Mouse (Mus musculus): ENCODE data around the gene Zbtb16.
A peak's percentile ranks its signal among the peaks of the same experiment; 100 is the strongest.

Zbtb16 gene

DNA sequence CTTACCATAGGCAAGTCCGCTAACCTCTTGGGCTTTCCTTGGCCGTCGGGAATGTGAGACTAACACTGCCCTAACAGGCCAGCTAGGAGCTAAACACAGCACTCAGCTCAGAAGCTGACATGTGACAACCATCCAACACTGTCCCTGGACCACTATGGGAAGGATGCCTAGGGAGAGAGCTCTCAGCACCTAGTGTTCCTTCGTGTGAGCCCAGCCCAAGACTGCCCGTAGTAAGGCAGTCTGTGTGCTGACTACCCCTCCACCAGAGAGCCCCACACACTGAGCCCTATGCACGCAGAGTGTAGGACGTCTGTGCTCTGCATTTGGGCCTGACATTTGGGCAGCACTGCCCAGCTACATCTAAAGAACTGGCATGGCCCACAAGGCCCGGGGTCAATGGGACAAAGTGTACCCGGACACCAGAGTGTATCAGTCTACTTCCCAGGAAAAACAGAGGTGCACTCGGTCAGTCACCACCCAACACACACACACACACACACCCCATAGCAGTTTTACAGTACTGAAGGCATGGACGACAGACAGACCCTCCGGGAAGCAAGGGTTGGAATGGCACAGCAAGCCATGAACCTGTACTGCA, 11.4 kb downstream of the Zbtb16 start:
- DNase-seq = no peak

DNA sequence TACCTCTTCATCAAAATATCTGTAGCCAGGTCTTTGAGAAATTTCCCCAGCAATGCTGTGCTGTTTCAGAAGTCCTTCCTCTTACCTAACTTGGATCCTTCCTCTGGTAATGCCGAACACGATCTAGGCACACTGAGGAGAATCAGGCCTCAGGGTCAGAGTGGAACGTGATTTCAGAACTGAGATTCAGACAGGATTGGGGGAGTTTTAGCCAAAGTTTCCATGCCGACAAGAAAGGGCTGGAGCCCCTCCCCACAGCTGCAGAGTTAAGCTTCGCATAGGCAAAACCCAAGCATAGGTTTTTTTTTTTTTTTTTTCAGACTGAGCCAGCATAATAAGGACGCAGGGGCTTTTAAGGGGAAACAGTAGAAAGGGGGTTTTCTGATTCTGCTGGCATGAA, 12.2 kb downstream of the Zbtb16 start:
- DNase-seq = no peak

DNA sequence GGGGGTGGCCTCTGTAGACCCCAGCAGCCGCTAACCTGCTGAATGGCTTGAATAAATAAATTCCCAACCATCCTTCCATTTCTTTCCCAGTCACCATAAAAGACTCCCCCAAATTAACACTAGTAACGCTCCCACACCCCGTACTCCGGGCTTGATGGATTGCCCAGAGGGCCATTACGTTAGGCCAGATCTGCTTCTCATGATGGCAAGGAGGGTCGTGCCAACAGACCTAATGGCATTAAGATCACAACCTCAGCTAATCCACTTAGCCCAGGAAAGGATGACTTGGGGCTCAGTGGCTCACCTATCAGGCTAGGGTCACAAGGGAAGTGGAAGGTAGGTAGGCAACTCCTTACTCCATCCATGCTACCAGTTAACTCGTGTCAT, 12.7 kb downstream of the Zbtb16 start:
- no peak for DNase-seq

DNA sequence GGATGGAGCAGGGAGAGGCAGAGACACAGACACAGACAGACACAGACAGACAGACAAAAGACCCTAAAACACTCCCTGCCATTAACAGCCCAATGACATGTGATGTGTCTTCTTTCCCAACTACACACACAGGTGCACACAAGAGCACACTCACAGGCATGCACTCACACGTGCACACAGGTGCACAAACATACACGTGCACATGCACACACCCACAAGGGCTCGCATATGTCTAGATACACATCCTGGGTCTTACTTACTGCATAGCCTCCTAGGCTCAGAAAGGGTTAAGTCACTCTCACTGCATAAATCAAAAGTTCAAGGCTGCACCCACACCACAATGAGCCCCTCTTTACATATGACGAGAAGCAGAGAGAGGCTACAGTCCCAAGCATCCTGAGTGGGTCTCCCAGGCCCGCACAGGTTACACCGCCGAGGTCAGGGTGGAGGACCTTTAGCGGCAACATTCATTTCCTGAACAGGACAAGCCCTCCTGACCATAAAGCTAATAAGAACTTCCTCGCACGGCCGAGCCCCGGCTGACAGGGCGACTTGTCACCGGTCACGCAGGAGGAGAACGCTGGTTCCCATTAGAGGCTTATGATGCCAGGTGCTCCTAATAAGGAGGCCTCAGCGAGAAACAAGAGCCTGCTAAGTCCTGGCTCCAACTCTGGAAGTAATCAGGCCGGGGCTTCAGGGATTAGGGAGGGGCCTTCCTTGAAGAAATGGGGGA, 13.3 kb downstream of the Zbtb16 start:
- no peak for DNase-seq

DNA sequence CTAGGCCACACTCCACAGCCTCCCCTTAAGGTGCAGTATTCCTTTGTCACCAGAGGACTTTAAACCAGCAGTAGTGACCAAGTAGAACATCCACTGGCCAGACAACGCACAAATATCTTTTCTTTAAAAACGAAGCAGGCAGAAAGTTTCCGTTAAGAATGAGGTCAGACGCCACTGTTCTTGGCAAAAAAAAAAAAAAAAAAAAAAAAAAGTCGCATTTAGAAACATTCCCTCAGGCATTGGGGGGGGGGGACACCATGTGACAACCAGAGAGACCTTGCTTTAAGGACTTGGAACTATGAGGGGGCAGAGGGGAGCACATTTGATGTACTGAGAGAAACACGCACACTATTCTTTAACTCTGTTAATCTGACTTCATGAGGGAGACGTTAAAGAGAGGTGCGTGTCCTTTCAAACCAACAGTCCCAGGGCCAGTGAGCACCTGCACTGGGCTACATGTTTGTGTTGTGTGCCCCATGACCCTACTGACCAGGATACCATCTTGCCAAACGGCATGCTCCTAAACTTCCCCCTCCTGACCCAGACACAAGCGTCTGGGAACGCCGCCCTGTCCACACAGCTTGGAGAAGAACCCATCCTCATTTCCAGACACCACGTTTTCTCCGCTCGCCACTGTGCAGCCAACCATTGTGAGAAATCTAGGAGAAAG, 14.0 kb downstream of the Zbtb16 start:
- no peak for DNase-seq

DNA sequence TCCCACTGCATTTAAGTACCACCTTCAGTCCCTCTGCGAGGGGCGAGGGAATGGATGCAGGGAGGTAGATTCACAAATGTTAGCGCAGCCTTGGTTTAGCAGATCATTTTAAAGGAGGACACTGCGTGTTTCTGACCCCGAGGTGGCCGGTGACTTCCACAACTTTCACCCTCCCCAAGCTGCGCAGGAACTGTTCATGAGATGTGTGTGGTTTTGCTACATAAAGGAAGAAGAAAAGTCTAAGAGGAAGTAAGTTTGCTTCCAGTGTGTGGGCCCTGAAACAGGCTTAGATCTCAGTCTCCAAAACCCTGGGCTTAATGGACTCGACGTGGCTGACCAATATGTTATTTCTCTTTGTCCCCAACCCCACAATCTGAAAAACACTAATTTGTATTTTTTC, 14.6 kb downstream of the Zbtb16 start:
- DNase-seq = no peak

DNA sequence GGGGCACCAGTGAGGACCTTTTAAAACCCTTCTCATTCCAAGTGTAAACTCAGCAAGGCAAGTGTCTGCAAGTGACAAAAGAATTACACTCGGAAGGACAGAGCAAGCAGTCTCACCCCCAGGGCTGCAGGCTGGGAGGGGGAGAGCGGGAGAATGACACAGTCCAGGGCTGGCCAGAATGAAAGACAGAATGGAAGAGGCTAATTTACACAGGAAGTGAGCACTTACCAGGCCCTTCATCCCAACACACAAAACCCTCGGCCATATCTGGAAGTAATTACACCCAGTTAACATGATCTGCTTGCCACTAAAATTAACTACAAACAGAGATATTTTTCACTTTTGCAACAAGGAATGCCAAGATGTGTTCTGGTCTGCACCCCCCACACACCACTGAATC, 15.2 kb downstream of the Zbtb16 start:
- no peak for DNase-seq

DNA sequence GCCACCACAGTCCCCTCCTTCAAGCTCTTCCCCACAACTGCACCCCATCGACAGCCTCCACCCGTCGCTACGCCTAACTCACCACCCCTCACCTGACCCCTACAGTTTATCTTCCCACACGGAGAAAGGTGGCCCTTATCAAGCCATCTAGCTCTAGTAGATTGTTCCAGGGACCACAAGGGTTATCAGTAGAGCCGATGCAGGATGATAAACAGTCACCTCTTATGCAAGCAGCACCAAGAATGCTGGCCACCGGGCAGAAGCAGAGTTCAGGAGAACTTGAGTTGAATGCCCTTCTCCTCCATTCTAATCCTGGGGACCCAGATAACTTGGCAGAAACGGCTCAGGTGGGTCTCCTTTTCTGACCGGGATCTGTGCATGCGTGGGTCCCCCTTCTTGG, 16.3 kb downstream of the Zbtb16 start:
- DNase-seq = no peak

DNA sequence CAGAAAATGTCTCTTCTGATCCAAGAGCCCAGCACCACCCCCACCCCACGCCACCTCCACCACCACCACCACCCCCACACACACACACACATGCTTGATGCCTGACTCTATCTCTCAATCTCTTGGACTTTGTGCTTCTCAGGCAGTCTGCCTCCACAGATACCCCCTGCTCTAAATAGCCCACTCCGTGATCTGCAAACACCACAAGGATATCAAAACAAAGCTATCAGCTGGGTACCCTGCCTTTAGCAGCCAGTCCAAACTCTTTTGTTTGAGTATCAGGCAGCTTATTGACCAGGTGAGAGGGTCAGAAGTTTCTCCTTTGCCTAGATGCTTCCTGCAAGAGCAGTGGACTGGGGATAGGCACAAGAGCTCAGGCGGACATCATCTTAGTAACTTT, 16.9 kb downstream of the Zbtb16 start:
- DNase-seq = no peak

DNA sequence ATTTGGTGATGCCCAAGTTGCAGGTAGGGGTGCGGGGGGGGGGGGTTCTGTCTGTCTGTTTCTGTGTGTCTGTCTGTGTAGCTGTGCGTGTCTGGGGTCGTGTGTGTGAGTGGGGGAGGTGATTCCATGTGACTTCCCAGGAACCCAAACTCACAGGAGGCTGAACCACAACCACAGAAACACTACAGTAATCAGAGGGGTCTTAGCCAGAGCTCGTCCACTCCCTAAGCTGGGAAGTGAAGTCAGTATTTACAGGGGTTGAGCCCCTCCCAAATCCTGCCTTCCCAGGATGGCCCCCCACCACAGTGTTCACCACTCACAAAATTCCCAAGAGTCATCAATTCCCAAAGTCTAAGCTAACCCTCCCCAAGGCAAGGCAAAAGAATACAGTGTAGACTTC, 18.1 kb downstream of the Zbtb16 start:
- no peak for DNase-seq

DNA sequence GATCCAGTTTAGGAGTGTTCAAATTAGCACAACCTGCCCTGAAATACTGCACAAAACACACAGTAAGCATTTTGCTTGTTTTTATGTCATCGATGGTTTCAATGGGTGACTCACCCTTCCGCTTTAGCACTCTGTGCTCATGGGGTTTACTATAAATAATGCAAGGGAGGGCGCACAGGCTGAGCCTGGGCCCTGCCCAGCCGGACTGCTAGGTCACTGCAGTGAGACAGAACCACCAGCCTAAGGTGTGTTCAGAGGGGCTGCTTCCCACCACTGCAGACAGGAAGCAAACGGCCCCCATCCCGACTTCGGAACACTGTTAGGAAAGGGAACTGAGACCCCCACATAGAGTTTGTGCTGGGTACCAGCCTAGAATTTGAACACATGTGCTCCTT, 18.6 kb downstream of the Zbtb16 start:
- DNase-seq = peak; percentile 67

DNA sequence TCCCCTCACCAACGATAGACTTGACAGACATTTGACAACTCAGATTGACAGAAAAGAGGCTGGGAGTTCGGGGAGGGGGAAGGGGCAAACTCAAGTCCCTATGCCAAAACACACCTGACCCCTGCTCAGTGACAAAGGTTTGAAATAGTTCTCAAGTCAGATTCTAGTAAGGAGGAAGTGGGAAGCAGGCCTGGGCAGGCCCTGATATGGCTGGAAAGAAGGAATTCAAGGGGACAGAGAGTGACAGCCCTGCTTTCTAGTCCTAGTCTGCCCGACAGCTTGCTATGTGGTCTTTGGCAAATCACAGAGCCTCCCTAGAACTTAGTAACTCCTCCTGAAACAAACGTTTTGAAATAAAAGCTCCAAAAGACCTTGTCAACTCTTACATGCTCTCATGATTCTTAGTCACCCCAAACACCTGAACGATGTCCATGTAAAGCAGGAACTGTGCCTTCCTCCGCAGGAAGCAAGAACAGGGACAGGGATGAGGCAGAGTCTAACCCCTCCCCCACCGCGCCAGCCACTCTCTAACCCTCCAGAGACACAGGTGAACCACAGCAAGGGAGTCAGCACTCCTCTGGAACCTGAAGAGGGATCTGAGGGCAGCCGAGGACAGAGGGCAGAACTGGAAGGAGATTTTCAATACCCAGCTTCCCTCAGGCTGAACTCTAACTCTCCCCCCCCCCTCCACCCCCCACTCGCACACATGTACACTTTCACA, 19.2 kb downstream of the Zbtb16 start:
- DNase-seq = no peak

DNA sequence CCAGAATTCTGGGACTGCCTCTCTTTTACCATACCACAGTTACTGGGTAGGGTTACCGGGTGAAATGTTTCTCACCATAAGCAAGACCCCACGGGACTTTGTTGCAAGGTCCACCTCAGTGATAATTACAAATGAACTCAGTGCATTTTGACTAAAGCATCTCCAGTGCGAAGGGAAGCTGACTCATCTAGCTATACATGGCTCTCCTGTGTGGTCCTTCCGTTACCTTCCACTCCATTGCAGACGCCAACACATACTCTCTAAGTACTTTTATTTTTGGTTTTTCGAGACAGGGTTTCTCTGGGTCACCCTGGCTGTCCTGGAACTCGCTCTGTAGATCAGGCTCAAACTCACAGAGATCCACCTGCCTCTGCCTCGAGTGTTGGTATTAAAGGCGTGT, 19.9 kb downstream of the Zbtb16 start:
- no peak for DNase-seq

DNA sequence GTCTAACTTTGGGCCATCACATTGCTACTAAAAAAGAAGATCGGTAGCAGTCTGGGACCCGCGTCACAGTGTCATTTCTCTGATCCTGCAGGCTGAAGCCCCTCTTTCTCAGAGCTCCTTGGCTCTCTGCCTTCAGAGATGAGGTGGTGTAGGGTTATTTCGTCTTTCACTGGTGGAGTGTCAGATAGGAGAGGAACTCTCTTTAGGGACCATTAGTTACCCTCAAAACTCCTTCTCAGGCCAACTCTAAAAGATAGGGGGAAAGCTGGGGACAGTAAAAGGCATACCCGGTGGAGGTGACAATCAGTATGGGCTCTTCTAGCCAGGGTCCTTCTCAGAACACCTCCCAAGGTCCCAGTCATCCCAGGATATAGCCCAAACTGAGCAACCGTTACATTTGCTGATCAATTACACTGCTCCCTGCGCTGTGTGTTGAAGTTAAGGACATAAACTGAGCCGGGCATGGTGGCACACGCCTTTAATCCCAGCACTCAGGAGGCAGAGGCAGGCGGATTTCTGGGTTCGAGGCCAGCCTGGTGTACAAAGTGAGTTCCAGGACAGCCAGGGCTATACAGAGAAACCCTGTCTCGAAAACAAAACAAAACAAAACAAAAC, 21.0 kb downstream of the Zbtb16 start:
- DNase-seq = no peak

DNA sequence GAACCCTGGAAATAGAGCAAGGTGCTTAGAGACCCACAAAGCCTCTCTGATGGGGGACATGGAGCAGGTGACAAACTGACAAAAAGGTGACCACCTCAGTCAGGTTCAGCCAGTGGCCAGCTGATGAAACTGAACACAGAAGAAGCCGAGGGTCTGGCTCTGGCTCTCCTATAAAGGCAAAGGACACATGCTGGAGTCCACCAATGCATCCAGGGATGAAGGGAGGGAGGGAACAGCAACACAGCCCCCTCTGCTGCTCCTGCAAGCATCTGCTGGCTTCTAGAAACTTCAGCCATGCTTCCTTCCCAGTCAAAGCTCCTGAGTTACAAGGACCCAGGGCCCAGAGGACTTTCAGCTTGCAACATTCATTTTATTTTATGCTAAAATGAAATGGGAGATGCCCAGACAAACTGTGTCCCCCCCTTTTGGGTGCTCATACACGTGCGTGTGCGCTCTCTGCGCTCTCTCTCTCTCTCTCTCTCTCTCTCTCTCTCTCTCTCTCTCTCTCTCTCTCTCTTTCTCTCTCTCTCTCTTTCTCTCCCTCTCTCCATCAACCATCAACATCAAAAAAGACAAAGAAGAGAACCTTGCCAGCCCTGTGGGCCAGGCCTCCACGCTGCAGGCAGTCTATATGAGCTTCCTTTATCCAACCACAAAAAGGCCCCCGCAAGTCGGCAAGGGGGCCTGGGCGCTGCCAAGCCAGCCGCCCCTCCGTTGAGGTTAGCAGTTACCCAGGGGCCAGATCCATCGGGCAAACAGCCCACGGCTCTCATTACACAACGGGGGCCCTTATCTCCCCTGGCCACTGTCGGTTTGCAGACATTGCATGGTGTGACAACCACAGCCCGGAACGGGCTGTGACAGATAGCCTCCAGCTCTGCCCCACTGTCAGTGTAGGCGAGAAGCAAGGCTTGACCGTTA, 21.8 kb downstream of the Zbtb16 start:
- no peak for DNase-seq

DNA sequence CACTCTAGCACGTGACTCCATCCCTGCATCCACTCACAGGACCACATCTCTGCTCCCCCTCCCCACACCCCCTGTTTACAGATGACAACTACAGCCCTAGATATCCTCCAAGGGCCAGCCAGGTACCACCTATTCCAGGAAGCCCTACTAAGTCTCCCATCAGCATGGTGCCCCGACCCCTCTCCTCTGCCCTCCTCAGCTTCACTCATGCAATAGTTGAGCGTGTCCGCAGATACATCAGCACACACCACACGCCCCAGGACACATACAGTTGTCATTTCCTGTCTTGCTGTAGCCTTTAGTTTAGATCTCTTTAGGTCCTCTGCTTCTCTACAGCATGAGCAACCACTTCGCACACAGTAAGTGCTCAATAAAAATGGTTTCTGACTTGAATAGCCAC, 23.7 kb downstream of the Zbtb16 start:
- no peak for DNase-seq

DNA sequence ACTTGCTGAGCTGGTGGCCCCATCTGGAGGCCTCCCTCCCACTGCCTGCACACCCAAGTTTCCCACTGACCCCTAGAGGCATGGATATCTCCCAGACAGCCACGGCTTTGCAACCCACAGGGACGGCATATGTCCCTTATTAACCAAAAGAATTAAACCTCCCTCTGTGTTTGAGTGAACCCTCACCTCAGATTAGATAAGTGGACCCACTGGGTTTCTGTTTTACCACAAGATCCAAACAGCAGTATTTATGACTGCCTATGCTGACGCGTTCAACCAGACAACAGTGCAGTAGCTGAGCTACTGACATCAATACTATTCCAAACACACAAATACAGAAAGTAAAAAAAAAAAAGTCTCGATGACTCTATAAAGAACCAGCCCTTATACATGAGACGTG, 29.4 kb downstream of the Zbtb16 start:
- no peak for DNase-seq

DNA sequence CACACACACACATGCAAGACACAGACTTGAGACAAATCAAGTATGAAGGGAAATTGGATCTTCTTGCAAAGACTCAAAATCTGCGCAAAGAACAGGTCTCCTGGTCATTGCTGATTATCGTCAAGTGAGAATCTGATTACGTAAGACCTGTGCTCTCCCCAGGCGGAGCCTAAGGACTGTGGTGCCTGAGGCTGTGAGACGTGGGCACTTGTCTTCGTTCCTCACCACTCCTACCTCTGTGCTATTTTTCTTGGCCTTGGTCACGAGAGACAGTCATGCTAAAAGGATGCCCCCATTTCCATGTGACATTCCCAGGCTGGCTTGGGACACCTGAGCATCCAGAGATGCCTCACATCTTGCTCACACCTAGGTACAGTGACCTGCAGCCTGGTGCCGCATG, 30.2 kb downstream of the Zbtb16 start:
- no peak for DNase-seq

DNA sequence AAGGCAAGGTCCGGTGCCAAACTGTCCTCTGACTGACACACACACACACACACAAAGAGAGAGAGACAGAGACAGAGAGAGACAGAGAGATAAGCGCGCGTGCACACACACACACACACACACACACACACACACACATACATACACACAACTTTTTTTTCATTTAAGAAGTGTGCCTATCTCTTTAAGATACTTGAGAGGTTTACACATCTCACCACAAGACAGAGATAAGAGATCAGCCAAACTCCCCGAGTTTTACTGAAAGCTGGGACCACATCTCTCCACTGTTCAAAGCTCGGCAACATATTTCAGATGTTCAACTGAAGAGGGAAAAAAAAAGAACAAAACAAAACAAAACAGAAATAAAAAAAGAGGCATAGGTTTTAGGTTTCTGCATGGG, 31.5 kb downstream of the Zbtb16 start:
- no peak for DNase-seq

DNA sequence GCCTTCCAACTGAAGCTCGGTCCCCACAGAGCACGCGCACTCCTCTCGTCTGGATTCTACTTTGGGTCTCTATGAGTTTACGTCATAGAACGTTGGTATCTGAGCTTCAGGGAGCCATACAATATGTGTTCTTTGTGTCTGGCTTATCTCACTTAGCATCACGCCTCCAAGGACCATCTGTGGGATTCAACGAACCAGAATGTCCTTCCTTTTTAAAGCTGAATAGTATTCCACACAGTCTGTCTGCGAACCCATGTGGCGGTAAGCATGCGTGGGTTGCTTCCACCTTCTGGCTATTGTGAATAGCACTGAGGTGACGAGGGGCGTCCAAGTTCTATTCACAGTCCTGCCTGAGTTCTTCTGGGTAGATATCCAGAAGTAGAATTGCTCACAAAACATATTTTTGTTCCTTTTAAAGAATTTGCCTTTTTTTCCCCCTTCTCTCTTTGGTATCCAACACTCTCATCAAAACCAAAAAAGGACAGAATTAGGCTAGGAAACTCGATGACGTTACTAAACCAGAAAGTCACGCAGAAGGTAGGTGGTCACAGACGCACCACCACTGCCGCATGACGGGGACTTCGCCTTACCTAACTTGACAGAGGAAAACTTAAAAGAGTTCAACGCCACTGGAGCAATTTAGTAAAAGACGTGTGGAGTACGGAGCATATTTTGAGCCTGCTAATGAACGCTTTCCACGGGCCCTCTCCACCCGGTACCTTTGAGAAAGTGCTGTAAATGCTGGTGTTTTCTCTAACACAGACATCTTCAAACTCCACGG, 32.4 kb downstream of the Zbtb16 start:
- DNase-seq = peak; percentile 91

DNA sequence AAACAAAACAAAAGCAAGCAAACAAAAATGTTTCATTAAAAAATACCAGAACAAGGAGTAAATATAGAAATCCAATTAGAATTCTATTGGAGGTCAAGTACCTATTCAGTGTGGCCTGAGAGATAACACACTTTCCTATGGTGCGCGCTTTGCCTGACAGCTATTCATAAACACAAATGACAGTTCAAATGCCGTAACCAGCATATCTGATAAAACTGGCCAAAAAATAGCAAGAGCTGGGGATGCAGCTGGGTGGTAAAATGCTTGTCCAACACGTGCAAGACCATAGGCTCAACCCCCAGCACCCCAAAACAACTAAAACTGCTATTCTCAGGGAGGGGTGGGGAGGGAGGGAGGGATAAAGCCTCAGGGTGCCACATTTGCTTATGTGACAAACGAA, 33.6 kb downstream of the Zbtb16 start:
- no peak for DNase-seq

DNA sequence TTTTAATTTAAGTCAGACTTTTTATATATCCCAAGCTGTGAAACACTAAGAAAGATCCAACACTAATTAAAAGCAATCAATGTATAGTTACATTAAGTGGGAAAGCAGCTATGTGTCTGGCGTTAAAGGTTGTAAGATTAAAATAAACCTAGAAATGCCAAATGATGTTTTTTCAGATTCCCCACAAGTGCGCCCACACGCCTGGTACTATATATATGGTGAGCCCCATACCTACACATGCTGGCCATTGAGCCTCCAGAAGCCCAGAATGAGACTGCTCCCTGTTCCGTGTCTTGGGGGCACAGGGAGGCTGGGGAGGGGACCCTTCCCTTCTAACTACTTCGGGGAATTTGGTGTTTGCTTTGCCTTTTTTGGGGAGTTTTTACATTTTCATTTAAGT, 34.7 kb downstream of the Zbtb16 start:
- no peak for DNase-seq

Data from layer of hippocampus, adult 9-11 months (tissue).